Mouse (Mus musculus) ES-E14 (cell line): ENCODE measurements around the gene Agrn.

Experiments
- CHD2 ChIP-seq: IDR thresholded peaks from 2 replicates; pipeline ENCODE4 v1.6.1; 2014; ENCODE audit warnings: mild to moderate bottlenecking, low read depth, low read length, inconsistent platforms
- HCFC1 ChIP-seq: IDR thresholded peaks from 2 replicates; pipeline ENCODE4 v1.6.1; 2012; ENCODE audit warnings: low read length, inconsistent platforms, borderline replicate concordance; ENCODE audit not compliant: insufficient read depth
- ZNF384 ChIP-seq: IDR thresholded peaks from 2 replicates; pipeline ENCODE4 v1.6.1; 2012; ENCODE audit warnings: low read depth, low read length, inconsistent platforms

GRCm38 (mm10) chr4:156136285-156137100 is 60.8 kb downstream of the Agrn start:
- TF ChIP-seq CHD2 (no peak), ZNF384 (no peak), HCFC1 (no peak)
